Mouse (Mus musculus) liver, embryonic 12.5 days (tissue): ENCODE measurements around the gene Ndufa8. TPM values are rescaled to one million over a fixed set of nuclear protein-coding genes. Genes with fewer than 3 reads are reported as not detected.

Experiments
- ATAC-seq: fragments of 200-750 bp; cut with Nextera tagmentation; 2 replicates; pipeline ENCODE4 v1.8.0; 2017; ENCODE audit warnings: moderate number of reproducible peaks, mild to moderate bottlenecking, moderate library complexity
- H3K27ac ChIP-seq: fragments of 300-500 bp; sonication (generic); 2 replicates; pipeline ENCODE4 v1.5.1; 2016; ENCODE audit warnings: mild to moderate bottlenecking
- H3K27me3 ChIP-seq: fragments of 300-500 bp; sonication (generic); replicated peaks from 2 replicates; pipeline ENCODE4 v1.6.1; 2016; ENCODE audit warnings: mild to moderate bottlenecking, moderate library complexity
- H3K36me3 ChIP-seq: fragments of 300-500 bp; sonication (generic); 2 replicates; pipeline ENCODE4 v1.6.1; 2016; ENCODE audit warnings: mild to moderate bottlenecking, moderate library complexity
- H3K4me1 ChIP-seq: fragments of 300-500 bp; sonication (generic); 2 replicates; pipeline ENCODE4 v1.6.1; 2016
- H3K4me2 ChIP-seq: fragments of 300-500 bp; sonication (generic); 2 replicates; pipeline ENCODE4 v1.6.1; 2016; ENCODE audit warnings: mild to moderate bottlenecking, moderate library complexity
- H3K4me3 ChIP-seq: fragments of 300-500 bp; sonication (generic); 2 replicates; pipeline ENCODE4 v1.5.1; 2016; ENCODE audit warnings: mild to moderate bottlenecking, moderate library complexity
- H3K9ac ChIP-seq: fragments of 300-500 bp; sonication (generic); 2 replicates; pipeline ENCODE4 v1.6.1; 2016; ENCODE audit warnings: mild to moderate bottlenecking, moderate library complexity
- H3K9me3 ChIP-seq: fragments of 300-500 bp; sonication (generic); replicated peaks from 2 replicates; pipeline ENCODE4 v1.6.1; 2016; ENCODE audit warnings: mild to moderate bottlenecking, moderate library complexity
- WGBS: fragments of 180-500 bp; shearing (Covaris S2); methylation state at CpG from one replicate; pipeline ENCODE4 v1.1.7; 2016; ENCODE audit not compliant: insufficient replicate concordance; 5-methylcytosine and 5-hydroxymethylcytosine counted together
- polyA plus RNA-seq: library from polyadenylated mRNA; unstranded; fragments of >200 nt; fragmentation: Nextera tagmentation; extraction: Ambion mirVana; gene quantifications from 2 replicates; pipeline ENCODE4 v1.2.1, GENCODE M21; 2016

Gene Ndufa8
- polyA plus RNA-seq, result 155 and 162 TPM in 2 replicates

DNA sequence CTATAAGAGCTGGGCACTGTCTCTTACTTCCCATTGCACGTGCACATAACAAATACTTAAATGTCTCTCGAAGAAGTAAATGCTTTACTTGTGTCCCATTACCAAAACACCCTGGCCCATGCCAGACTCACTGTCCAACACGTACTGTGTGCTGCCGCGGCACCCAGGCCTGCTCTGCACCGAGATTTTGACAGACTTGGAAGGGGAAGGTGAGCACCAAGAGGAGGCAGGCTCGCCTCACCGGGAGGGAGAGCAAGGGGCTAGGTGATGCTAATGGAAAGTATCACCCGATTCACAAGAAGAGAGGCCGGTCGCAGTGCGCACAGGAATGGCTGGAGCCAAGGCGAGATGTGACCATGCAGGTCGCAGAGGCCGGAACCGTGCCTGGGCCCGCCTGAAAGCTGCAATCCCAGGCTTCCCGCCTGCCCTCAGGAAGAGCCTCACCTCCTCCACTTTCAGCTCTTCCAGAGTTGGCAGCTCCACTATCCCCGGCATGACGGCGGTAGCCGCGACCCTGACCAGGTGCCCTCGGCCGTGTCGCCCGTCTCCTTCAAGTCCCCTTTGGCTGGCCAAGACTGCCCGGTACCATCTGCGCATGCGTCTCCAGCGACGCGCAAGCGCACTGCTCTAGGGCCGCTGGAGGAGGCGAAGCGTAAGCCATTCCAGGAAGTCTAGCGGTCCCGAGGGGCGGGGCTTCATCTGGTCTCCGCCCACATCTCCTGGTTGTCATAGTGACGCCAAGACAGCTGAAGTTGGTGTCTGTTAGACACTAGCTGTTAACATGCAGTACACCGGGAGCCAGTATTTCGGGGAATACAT is at the start of gene Ndufa8, which contains the start of gene Morn5:
TSS of gene Ndufa8 (minus strand) at position 659 of the 819 bp plus-strand sequence.
TSS of gene Morn5 (plus strand) at position 711 of the 819 bp plus-strand sequence.
- ATAC-seq, result peak; percentile 96
- WGBS, result 3% methylated on average over 44 of the region's 44 CpGs
- peaks cover 20% of the 10 kb centered on the region for H3K36me3 ChIP-seq
- H3K4me3 ChIP-seq, result peak within 1 kb of the TSS; percentile 82
- peaks cover 13% of the 10 kb centered on the region for H3K27me3 ChIP-seq
- peak within 1 kb of the TSS; percentile 50 for H3K27ac ChIP-seq
- peak within 1 kb of the TSS; percentile 84 for H3K9ac ChIP-seq
- peak within 1 kb of the TSS; percentile 73 for H3K4me2 ChIP-seq
- peaks cover 26% of the 10 kb centered on the region for H3K4me1 ChIP-seq
- no peaks in the 10 kb centered on the region for H3K9me3 ChIP-seq

DNA sequence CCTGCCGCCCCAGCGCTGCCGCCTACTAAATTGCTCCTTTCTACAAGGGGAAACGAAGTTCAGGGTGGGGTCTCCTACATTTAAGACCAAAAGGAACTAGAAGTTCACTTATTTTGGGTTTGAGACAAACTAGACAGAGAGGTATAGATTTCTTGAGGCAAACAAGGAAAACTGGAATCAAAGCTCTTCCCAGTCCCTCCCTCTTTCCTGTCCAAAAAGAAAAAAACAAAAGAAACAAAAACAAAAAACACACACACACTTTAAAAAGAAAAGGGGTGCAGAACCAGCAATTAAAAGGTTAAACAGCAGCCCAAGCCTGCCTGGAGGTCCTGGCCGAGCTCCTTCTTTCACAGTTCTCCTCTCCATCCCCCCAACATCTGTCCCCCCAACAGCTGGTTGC is 48.8 kb upstream of the Ndufa8 start:
- Histone ChIP-seq H3K27me3 (peaks cover 100% of the 10 kb centered on the region), H3K9me3 (no peaks in the 10 kb centered on the region), H3K4me2 (no peak overlapping the region), H3K4me3 (no peak overlapping the region), H3K36me3 (no peaks in the 10 kb centered on the region), H3K4me1 (0 out of 2 replicates have a peak, but pooled peaks cover 8% of the 10 kb centered on the region), H3K27ac (no peak overlapping the region), H3K9ac (no peak overlapping the region)
- WGBS, result 19% methylated on average over 5 of the region's 5 CpGs
- ATAC-seq, result no peak

DNA sequence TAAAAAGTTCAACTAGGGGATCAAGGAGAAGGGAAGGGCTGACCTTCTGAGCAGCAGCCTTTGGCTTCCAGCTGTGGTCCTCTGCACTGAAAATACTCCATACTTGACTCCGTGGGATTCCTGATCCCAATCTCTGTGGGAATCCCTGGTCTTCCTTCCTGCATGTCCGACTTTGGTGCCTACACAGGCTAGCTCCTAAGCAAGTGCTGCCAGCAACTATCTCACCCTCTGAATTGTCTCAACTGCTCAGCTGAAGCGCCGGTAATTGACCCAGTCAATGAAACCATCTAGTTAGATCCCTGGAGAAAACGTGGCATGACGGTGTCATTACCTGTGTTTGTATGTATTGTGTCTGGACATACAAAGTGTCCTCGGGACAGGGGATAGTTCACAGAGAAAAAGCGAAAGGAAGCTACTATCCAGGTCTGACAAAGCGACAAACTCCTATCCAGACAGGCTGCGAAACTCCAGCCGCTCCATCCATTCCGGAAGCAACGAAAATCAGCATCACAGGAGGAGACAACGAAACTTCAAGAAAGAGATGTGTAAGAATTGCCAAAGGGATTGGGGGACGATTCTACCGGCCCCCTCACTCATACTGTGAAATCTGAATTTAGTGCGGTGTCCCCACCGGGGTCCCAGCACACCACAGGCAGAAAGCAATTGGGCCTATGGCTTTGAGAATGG is 48.1 kb upstream of the Ndufa8 start:
- H3K27me3 ChIP-seq, result peaks cover 100% of the 10 kb centered on the region
- no peak for ATAC-seq
- no peaks in the 10 kb centered on the region for H3K9me3 ChIP-seq
- no peaks in the 10 kb centered on the region for H3K36me3 ChIP-seq
- H3K4me1 ChIP-seq, result peaks cover 2% of the 10 kb centered on the region; the same call in 1 of the 2 replicates
- no peak overlapping the region for H3K27ac ChIP-seq
- no peak overlapping the region for H3K9ac ChIP-seq
- WGBS, result 10% methylated on average over 18 of the region's 18 CpGs
- H3K4me3 ChIP-seq, result no peak overlapping the region
- no peak overlapping the region for H3K4me2 ChIP-seq

DNA sequence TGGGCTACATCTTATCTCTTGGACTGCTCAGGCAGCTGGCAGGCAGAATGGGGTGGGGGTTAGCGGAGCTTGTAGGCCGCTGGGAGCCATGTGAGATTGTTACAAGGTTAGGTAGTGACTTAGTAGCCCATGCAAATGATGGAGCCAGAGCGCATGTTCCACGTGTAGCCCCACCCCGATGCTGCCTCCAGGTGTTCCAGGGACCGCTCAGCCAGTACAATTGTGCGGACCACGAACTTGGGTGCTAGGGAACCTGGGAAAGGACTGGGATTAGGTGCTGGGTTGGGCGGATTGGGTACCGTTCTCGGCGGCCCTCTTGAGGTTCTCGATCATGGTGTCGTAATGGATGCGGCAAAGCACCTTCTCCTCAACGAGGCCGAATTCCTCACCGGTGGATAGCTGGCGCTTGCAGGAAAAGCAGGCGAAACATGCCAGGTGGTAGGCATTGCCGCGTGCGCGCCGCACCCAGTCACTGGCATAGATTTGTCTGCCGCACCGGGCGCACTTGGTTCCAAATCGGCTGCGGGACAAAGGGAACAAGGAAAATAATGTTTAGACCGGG is 44.8 kb upstream of the Ndufa8 start:
- no peak for ATAC-seq
- no peak overlapping the region for H3K9ac ChIP-seq
- H3K27ac ChIP-seq, result no peak overlapping the region
- peaks cover 16% of the 10 kb centered on the region for H3K4me1 ChIP-seq
- no peaks in the 10 kb centered on the region for H3K36me3 ChIP-seq
- no peak overlapping the region for H3K4me2 ChIP-seq
- no peak overlapping the region for H3K4me3 ChIP-seq
- H3K27me3 ChIP-seq, result peaks cover 100% of the 10 kb centered on the region
- 8% methylated on average over 31 of the region's 31 CpGs for WGBS
- no peaks in the 10 kb centered on the region for H3K9me3 ChIP-seq

DNA sequence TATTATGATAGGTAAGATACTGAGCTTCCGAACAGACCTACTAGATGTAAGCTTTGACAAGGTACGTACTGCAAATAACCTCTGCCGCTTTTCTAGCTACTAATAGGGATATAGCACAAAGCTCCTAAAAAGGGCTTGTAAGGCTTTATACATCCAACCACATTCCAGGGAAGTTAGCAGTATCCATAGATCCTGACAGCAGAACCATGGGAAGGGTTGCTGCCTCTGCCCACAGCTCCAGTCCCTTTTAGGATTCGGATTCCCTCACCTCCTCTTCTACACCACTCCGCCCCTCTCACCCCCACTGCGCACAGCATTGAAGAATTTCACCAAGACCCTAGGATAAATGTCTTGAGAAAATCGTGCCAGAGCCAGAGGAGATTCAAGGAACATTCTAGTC is 44.1 kb upstream of the Ndufa8 start:
- ATAC-seq, result no peak
- H3K9me3 ChIP-seq, result no peaks in the 10 kb centered on the region
- WGBS, result 31% methylated on average over 7 of the region's 7 CpGs
- H3K4me3 ChIP-seq, result no peak overlapping the region
- no peaks in the 10 kb centered on the region for H3K36me3 ChIP-seq
- no peak overlapping the region for H3K9ac ChIP-seq
- H3K27me3 ChIP-seq, result peaks cover 99% of the 10 kb centered on the region
- H3K27ac ChIP-seq, result no peak overlapping the region
- peaks cover 16% of the 10 kb centered on the region for H3K4me1 ChIP-seq
- H3K4me2 ChIP-seq, result no peak overlapping the region

DNA sequence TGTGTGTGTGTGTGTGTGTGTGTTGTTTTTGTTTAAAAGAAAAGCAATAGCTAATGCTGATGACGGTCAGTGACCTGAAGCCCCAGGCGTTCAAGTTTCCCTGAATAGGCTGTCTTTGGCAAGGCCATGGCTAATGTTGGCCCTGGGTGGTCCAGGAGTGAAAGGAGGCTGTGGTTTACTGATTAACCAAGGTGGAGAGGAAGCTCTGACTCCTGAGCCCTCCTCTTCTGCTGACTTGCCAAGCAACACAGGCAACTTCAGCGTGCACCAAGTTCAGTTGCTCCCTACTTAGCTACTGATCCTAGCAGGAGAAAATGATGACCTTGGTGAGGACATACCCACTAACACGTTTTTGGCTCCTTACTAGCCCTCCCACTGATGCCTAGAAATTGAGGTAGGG is 43.5 kb upstream of the Ndufa8 start:
- peaks cover 98% of the 10 kb centered on the region for H3K27me3 ChIP-seq
- no peak for ATAC-seq
- peaks cover 16% of the 10 kb centered on the region for H3K4me1 ChIP-seq
- H3K4me2 ChIP-seq, result no peak overlapping the region
- H3K27ac ChIP-seq, result no peak overlapping the region
- H3K9ac ChIP-seq, result no peak overlapping the region
- no peaks in the 10 kb centered on the region for H3K9me3 ChIP-seq
- no peak overlapping the region for H3K4me3 ChIP-seq
- WGBS, result 10% methylated on average over 4 of the region's 4 CpGs
- no peaks in the 10 kb centered on the region for H3K36me3 ChIP-seq

DNA sequence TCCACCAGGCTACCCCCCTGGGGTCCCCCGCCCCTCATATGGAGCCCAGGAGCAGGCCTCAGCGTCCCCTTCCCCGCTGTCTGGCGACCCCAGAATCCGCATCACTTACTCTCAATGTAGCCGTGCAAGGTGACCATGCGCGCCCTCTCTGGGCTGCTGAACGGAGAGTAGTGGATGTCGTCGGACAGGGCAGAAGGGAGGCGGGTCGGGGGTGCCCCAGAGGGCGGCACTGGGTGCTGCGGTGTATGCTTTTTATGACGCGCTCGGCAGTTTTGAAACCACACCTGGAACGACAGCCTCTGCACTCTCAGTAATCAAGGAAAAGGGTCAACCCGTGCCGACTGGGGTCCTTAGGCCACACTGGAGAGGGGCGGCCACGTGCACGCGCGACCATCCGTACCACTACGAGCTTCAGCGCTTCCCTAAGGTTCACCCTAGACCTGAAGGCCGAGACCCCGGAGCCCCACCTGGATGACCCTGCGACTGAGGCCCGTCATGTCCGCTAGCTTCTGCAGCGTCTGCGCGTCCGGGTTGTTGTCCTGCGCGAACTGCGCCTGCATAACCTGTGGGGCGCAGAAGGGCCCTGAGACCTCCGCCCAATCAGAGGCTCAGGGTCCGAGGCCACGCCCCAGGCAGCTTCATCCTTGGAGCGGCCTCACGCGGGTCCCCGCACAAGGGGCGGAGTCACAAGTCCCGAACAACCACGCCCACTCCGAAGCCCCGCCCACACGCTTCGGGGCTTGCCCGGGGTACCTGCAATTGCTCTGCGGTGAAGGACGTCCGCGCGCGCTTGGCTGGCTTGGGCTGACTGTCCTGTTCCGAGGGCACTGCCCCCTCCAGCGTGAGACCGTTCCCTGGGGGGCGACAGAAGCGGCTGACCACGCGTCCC is 41.9 kb upstream of the Ndufa8 start:
- no peak overlapping the region for H3K27ac ChIP-seq
- peak overlapping the region; percentile 54 for H3K4me3 ChIP-seq
- ATAC-seq, result peak; percentile 83
- no peaks in the 10 kb centered on the region for H3K9me3 ChIP-seq
- no peak overlapping the region for H3K9ac ChIP-seq
- peaks cover 98% of the 10 kb centered on the region for H3K27me3 ChIP-seq
- H3K4me2 ChIP-seq, result peak overlapping the region; percentile 78
- no peaks in the 10 kb centered on the region for H3K36me3 ChIP-seq
- H3K4me1 ChIP-seq, result peaks cover 16% of the 10 kb centered on the region
- WGBS, result 2% methylated on average over 70 of the region's 70 CpGs

DNA sequence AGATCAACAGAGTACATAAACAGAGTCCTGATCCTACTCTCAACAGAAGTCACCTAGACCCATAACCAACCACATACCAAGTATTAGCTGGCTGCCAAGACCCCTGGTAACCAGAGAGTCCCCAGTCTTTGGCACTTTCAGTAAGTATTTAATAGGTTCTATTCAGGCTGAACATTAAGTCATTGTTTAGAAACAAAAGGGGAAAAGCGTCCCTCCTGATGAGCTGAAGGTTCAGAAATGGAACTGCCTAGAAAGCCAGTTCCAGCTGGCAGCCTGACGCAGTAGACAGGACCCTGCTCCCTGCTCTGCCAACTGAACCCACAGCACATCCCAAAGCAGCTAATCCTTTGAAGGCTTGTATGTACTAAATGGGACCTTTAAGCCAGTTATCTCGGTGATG is 40.0 kb upstream of the Ndufa8 start:
- H3K4me2 ChIP-seq, result no peak overlapping the region
- H3K27me3 ChIP-seq, result peaks cover 86% of the 10 kb centered on the region
- no peak overlapping the region for H3K27ac ChIP-seq
- peaks cover 16% of the 10 kb centered on the region for H3K4me1 ChIP-seq
- H3K4me3 ChIP-seq, result no peak overlapping the region
- H3K9ac ChIP-seq, result no peak overlapping the region
- no peaks in the 10 kb centered on the region for H3K9me3 ChIP-seq
- no peak for ATAC-seq
- H3K36me3 ChIP-seq, result no peaks in the 10 kb centered on the region
- 45% methylated on average over 3 of the region's 3 CpGs for WGBS

DNA sequence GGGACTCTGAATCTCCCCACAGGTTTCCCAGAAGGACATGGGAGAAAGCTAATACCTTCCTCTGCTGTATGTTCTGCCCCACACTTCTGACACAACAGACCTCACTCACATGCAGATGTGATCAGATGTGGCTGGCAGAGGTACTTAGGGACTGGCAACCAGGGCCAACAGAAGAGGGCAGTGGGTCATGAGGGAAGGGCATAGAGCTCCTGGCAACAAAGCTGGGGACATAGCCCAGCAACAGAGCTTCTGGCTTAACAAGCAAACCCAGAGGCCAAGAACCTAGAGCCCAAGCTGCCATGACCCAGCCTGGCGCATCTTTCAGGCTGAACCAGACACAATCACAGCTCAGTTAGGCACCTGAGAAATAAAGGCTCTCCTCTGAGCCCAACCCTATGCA is 35.8 kb upstream of the Ndufa8 start:
- Histone ChIP-seq H3K36me3 (no peaks in the 10 kb centered on the region), H3K27me3 (peaks cover 65% of the 10 kb centered on the region), H3K4me1 (no peaks in the 10 kb centered on the region), H3K9ac (no peak overlapping the region), H3K4me2 (no peak overlapping the region), H3K4me3 (no peak overlapping the region), H3K27ac (no peak overlapping the region), H3K9me3 (no peaks in the 10 kb centered on the region)
- no peak for ATAC-seq
- WGBS, result 57% methylated on average over 1 of the region's 1 CpGs

DNA sequence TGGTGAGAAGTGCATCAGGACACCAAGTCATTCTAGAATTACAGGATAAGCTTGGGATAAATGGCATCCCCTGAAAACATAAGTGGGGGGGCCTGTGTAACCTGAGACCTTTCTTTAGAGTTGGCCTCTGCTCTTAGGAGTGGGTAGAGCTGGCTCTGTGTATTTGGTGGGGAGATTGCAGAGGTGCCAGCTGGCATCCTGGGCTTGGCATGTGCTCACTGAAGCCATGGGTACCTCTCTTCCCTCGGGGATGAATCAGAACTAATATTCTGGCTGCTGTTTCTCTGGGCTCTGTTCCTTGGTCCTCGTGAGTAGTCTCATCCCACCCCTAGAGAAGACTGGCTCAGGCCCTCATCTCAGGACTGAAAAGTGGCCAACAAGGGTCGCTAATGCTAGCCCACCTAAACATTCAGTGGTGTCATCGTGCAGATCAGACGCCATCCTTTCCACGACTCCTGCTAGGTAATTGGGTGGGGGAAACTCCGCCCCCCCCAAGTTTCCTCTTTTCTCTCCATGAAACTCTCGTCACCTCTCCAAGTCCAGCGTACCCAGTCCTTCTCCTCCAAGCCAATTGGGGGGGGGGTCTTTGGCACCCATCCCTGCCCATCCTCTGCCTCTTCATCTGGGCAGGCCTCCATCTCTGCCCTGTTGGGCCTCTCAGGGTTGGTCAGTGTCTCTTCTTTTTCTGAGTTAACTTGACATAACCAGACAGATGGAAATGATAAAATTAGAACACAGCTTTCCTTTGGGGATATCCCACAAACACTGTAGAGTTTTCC is 33.8 kb upstream of the Ndufa8 start:
- no peak overlapping the region for H3K9ac ChIP-seq
- H3K27ac ChIP-seq, result no peak overlapping the region
- H3K27me3 ChIP-seq, result peaks cover 57% of the 10 kb centered on the region
- no peaks in the 10 kb centered on the region for H3K36me3 ChIP-seq
- H3K4me3 ChIP-seq, result no peak overlapping the region
- H3K4me2 ChIP-seq, result no peak overlapping the region
- no peaks in the 10 kb centered on the region for H3K9me3 ChIP-seq
- ATAC-seq, result no peak
- WGBS, result 60% methylated on average over 9 of the region's 9 CpGs
- H3K4me1 ChIP-seq, result no peaks in the 10 kb centered on the region

DNA sequence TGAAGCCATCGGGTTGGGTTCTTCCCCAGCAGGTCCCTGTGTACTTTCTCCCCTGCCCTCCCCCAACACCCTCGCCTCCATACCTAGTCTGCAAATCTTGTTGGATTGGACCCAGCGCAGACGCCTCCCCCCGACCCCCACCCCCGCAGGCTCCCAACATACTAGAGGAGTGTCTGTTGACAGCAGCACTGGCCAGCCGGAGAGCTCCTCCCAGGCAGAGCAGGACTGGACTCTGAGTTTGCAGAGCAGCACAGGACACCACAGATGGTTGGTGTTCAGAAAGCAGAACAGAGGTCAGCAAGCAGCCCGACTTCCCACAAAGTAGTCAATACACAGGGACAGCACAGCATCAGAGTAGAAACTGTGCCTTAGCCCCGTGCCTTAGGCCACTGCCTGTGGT is 32.2 kb upstream of the Ndufa8 start:
- Histone ChIP-seq H3K9me3 (no peaks in the 10 kb centered on the region), H3K4me2 (no peak overlapping the region), H3K9ac (no peak overlapping the region), H3K27me3 (peaks cover 47% of the 10 kb centered on the region), H3K27ac (no peak overlapping the region), H3K4me1 (no peaks in the 10 kb centered on the region), H3K4me3 (no peak overlapping the region), H3K36me3 (no peaks in the 10 kb centered on the region)
- 34% methylated on average over 9 of the region's 9 CpGs for WGBS
- peak; percentile 81 for ATAC-seq
